Mouse (Mus musculus) heart, postnatal 0 days (tissue): ENCODE data around the gene 1700020N01Rik. TPM values are rescaled to one million over a fixed set of nuclear protein-coding genes. Genes with fewer than 3 reads are reported as not detected.

Source experiments
- ATAC-seq: fragments of 200-750 bp; cut with Nextera tagmentation; 2 replicates; pipeline ENCODE4 v1.8.0; 2017; ENCODE audit warnings: low read depth, moderate number of reproducible peaks, moderate library complexity; ENCODE audit not compliant: insufficient read depth
- DNase-seq: peaks from one replicate; pipeline ENCODE4 v3.0.0-alpha.2; 2016; ENCODE audit warnings: low spot score
- H3K27ac ChIP-seq: fragments of 300-500 bp; sonication (generic); 2 replicates; pipeline ENCODE4 v1.5.1; 2014; ENCODE audit warnings: low read depth, mild to moderate bottlenecking
- H3K27me3 ChIP-seq: fragments of 300-500 bp; sonication (generic); 2 replicates; pipeline ENCODE4 v1.6.1; 2014; ENCODE audit warnings: low read length, mixed read lengths; ENCODE audit not compliant: control insufficient read depth, insufficient read depth
- H3K36me3 ChIP-seq: fragments of 300-500 bp; sonication (generic); replicated peaks from 2 replicates; pipeline ENCODE4 v1.6.1; 2014; ENCODE audit warnings: low read length, mixed read lengths; ENCODE audit not compliant: control insufficient read depth, insufficient read depth
- H3K4me1 ChIP-seq: fragments of 300-500 bp; sonication (generic); 2 replicates; pipeline ENCODE4 v1.6.1; 2014; ENCODE audit warnings: antibody characterized with exemption; ENCODE audit not compliant: control insufficient read depth, insufficient read depth
- H3K4me2 ChIP-seq: fragments of 300-500 bp; sonication (generic); 2 replicates; pipeline ENCODE4 v1.6.1; 2014; ENCODE audit warnings: low read depth, mild to moderate bottlenecking, low read length, moderate library complexity
- H3K4me3 ChIP-seq: fragments of 300-500 bp; sonication (generic); 2 replicates; pipeline ENCODE4 v1.5.1; 2014; ENCODE audit warnings: low read depth, low read length
- H3K9ac ChIP-seq: fragments of 300-500 bp; sonication (generic); replicated peaks from 2 replicates; pipeline ENCODE4 v1.6.1; 2014; ENCODE audit warnings: low read depth, low read length, mixed read lengths
- H3K9me3 ChIP-seq: fragments of 300-500 bp; sonication (generic); replicated peaks from 2 replicates; pipeline ENCODE4 v1.6.1; 2016; ENCODE audit warnings: low read length; ENCODE audit not compliant: control insufficient read depth
- CTCF ChIP-seq: IDR thresholded peaks from 2 replicates; pipeline ENCODE4 v1.5.1; 2016; ENCODE audit warnings: antibody characterized with exemption, control low read depth, low read depth
- EP300 ChIP-seq: IDR thresholded peaks from 2 replicates; pipeline ENCODE4 v1.6.1; 2016; ENCODE audit warnings: antibody characterized with exemption, low read depth
- WGBS: fragments of 180-500 bp; shearing (Covaris S2); extraction: QIAGEN DNeasy Blood & Tissue Kit; methylation state at CpG from one replicate; pipeline ENCODE4 v1.1.7; 2014; 5-methylcytosine and 5-hydroxymethylcytosine counted together
- polyA plus RNA-seq: library from polyadenylated mRNA; unstranded; fragments of >200 nt; fragmentation: Nextera tagmentation; extraction: Ambion mirVana; gene quantifications from 2 replicates; pipeline ENCODE4 v1.2.1, GENCODE M21; 2015
- total RNA-seq: library from RNA; depleted of rRNA; stranded (reverse); fragments of >200 nt; gene quantifications from 2 replicates; pipeline ENCODE4 v1.2.3, GENCODE M21; 2014; ENCODE audit warnings: low replicate concordance; rRNA removed

Gene 1700020N01Rik
- total RNA-seq (not detected in 2 replicates), polyA plus RNA-seq (not detected in 2 replicates)

- 94% methylated on average over 22 of the region's 22 CpGs for WGBS
- TF ChIP-seq EP300 (no peak), CTCF (no peak)
- H3K9ac ChIP-seq: no peak within 1 kb of the TSS
- H3K9me3 ChIP-seq: no peaks in the 10 kb centered on the region
- H3K4me1 ChIP-seq: no peaks in the 10 kb centered on the region
- no peak within 1 kb of the TSS for H3K4me3 ChIP-seq
- H3K36me3 ChIP-seq: no peaks in the 10 kb centered on the region
- no peak within 1 kb of the TSS for H3K4me2 ChIP-seq
- H3K27me3 ChIP-seq: no peaks in the 10 kb centered on the region
- DNase-seq: no peak
- no peak for ATAC-seq
- no peak within 1 kb of the TSS for H3K27ac ChIP-seq
These were observed at the start of gene 1700020N01Rik for GRCm38 (mm10) chr10:21592896-21593380. 1700020N01Rik (plus strand) TSS chr10:21593145.

- DNase-seq: no peak
- H3K27ac ChIP-seq: no peak overlapping the region
- H3K4me2 ChIP-seq: no peak overlapping the region
- TF ChIP-seq EP300 (no peak), CTCF (no peak)
- H3K27me3 ChIP-seq: no peaks in the 10 kb centered on the region
- no peaks in the 10 kb centered on the region for H3K36me3 ChIP-seq
- H3K4me3 ChIP-seq: no peak overlapping the region
- 64% methylated on average over 3 of the region's 3 CpGs for whole genome bisulfite sequencing
- ATAC-seq: no peak
- H3K4me1 ChIP-seq: no peaks in the 10 kb centered on the region
- no peaks in the 10 kb centered on the region for H3K9me3 ChIP-seq
- H3K9ac ChIP-seq: no peak overlapping the region
These were observed 49.2 kb upstream of the 1700020N01Rik start for GRCm38 (mm10) chr10:21543576-21544278.

- ATAC-seq (no peak), DNase-seq (no peak)
- no peaks in the 10 kb centered on the region for H3K27me3 ChIP-seq
- 84% methylated on average over 4 of the region's 4 CpGs for WGBS
- H3K4me2 ChIP-seq: no peak overlapping the region
- H3K36me3 ChIP-seq: no peaks in the 10 kb centered on the region
- no peak overlapping the region for H3K9ac ChIP-seq
- no peaks in the 10 kb centered on the region for H3K9me3 ChIP-seq
- H3K4me1 ChIP-seq: no peaks in the 10 kb centered on the region
- peak overlapping the region; percentile 67 for H3K27ac ChIP-seq
- no peak overlapping the region for H3K4me3 ChIP-seq
- TF ChIP-seq EP300: no peak
- TF ChIP-seq CTCF: no peak
These were observed 48.2 kb upstream of the 1700020N01Rik start for GRCm38 (mm10) chr10:21544721-21545120.

- 39% methylated on average over 6 of the region's 6 CpGs for WGBS
These were observed 47.5 kb upstream of the 1700020N01Rik start for GRCm38 (mm10) chr10:21545446-21545845.

GRCm38 (mm10) chr10:21548871-21549505 is 44.0 kb upstream of the 1700020N01Rik start:
- Histone ChIP-seq H3K4me1 (peaks cover 6% of the 10 kb centered on the region; the same call in 1 of the 2 replicates), H3K4me2 (no peak overlapping the region), H3K9ac (no peak overlapping the region), H3K9me3 (no peaks in the 10 kb centered on the region), H3K27me3 (no peaks in the 10 kb centered on the region), H3K27ac (no peak overlapping the region), H3K36me3 (no peaks in the 10 kb centered on the region), H3K4me3 (no peak overlapping the region)
- no peak for ATAC-seq
- TF ChIP-seq EP300 (no peak), CTCF (no peak)
- no peak for DNase-seq
- WGBS: 58% methylated on average over 9 of the region's 9 CpGs

More at GRCm38 (mm10) chr10:21545446-21545845, 47.5 kb upstream of the 1700020N01Rik start:
- Histone ChIP-seq H3K36me3 (no peaks in the 10 kb centered on the region), H3K9me3 (no peaks in the 10 kb centered on the region), H3K4me3 (no peak overlapping the region), H3K27me3 (no peaks in the 10 kb centered on the region), H3K4me2 (no peak overlapping the region), H3K27ac (peak overlapping the region; percentile 67), H3K9ac (no peak overlapping the region), H3K4me1 (no peaks in the 10 kb centered on the region; the same call in 1 of the 2 replicates)
- DNase-seq (peak; percentile 55), ATAC-seq (peak; percentile 76)
- no peak for TF ChIP-seq CTCF
- peak; percentile 93 for TF ChIP-seq EP300
